Mouse (Mus musculus): ENCODE data around the gene Mcur1.

DNA sequence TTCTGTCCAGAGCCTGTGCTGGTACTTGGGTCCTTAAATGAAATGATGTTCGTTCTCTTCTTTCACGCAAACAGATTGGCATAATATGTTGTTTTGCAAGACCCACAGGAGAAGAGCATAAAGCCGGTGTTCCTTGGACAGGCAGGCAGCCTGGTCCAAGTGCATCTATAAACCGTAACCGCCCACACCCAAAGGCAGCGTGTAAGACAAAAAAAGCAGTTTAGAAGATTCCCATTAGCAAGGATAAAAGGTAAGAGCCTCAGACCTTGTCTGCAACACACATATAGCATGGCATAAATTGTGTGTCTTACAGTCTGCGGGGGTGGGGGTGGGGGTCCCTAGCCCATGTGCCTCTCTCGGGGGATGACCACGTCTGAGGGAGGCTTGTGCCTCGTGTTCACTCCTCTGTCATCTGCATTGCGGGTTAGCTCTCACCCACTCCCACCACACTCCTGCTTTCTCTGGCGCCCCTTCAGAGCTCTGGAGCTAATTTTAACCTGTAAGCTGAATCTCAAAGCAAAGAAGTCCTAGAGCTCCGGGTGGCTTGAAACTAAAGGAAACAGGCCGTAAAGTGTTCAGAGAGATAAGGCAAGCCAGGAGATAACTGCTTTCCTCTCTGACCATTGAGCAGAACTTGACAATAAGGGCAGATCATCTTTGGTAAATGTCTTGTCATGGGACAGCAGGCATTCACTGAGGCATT, 29.7 kb downstream of the Mcur1 start:
- TF ChIP-seq MAFK (IDR thresholded peaks at IDR 0.05; ENCODE audit: insufficient read depth, low read depth, low read length) (no peak), ZNF384 (IDR thresholded peaks at IDR 0.05; ENCODE audit: low read depth, low read length) (no peak), ZC3H11A (IDR thresholded peaks at IDR 0.05; ENCODE audit: borderline replicate concordance, low read depth, low read length) (no peak)

Measured in ES-E14 (cell line).